In the genomic region with DNA sequence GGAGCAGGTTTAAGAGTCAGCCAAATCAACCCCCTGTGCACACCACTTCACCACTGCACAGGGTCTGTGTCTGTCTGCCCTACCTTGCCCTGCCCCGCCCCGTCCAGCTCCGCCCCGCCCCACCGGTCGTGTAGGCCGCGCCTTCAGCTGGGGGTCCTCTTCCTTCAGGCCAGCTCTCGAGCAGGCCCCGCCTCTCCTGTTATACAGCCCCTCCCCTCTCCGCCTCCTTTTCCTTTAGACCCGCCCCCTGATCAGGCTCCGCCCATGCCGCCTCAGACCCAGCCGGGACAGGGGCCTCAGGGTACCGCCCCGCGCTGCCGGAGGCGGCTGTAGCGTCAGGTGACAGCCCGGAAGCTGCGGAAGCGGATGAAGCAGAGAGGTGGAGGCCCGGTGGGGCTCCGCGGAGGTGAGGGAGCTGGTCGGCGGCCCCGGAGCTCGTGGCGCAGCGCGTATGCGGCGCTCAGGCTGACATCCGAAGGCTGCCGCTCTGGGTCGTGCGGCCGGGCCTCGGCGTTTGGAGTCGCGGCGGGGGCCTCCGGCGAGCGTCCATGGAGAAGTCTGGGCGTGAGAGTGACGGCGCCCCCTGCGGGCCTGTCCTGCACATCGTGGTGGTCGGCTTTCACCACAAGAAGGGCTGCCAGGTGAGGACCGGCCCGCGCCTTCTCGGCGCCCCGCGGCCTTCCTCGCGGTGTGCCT, we compare ENCODE assay signal across 8 mouse cellular contexts. TPM values are rescaled to one million over a fixed set of nuclear protein-coding genes. Genes with fewer than 3 reads are reported as not detected.
DNase-seq lines count a peak whose midpoint lies in the region; ATAC-seq and TF ChIP-seq lines count a peak whose summit lies in the region.

TSS of gene Avl9 (plus strand) at position 326 of the 696 bp plus-strand sequence.

- peak within 1 kb of the TSS; percentile 90 for H3K4me3 ChIP-seq in E14TG2a.4 (replicated peaks; ENCODE audit: low read length)
- peak within 1 kb of the TSS; percentile 76 for H3K4me3 ChIP-seq in forebrain, embryonic 12.5 days (replicated peaks)
- H3K4me3 ChIP-seq in heart, postnatal 0 days (ENCODE audit: low read depth, low read length), result peak within 1 kb of the TSS; percentile 82
- peak within 1 kb of the TSS; percentile 92 for H3K4me3 ChIP-seq in liver, embryonic 16.5 days (ENCODE audit: low read depth, low read length)
- peak within 1 kb of the TSS; percentile 74 for H3K4me3 ChIP-seq in neural tube, embryonic 13.5 days
- H3K4me3 ChIP-seq in testis, adult 2 months (ENCODE audit: control insufficient read depth, low read depth, low read length), result peak within 1 kb of the TSS; percentile 97

- peak within 1 kb of the TSS; percentile 61 for H3K4me2 ChIP-seq in forebrain, embryonic 12.5 days
- peak within 1 kb of the TSS; percentile 91 for H3K4me2 ChIP-seq in heart, postnatal 0 days (ENCODE audit: low read depth, low read length)
- peak within 1 kb of the TSS; percentile 73 for H3K4me2 ChIP-seq in liver, embryonic 16.5 days (ENCODE audit: low read depth, low read length)
- peak within 1 kb of the TSS; percentile 73 for H3K4me2 ChIP-seq in neural tube, embryonic 13.5 days

- no peaks in the 10 kb centered on the region for H3K9me3 ChIP-seq in E14TG2a.4 (ENCODE audit: low read length)
- H3K9me3 ChIP-seq in forebrain, embryonic 12.5 days, result no peaks in the 10 kb centered on the region
- no peaks in the 10 kb centered on the region for H3K9me3 ChIP-seq in heart, postnatal 0 days (replicated peaks; ENCODE audit: control insufficient read depth, low read length)
- no peaks in the 10 kb centered on the region for H3K9me3 ChIP-seq in liver, embryonic 16.5 days (replicated peaks; ENCODE audit: control insufficient read depth, low read length)
- H3K9me3 ChIP-seq in neural tube, embryonic 13.5 days, result no peaks in the 10 kb centered on the region

- H3K9ac ChIP-seq in forebrain, embryonic 12.5 days, result peak within 1 kb of the TSS; percentile 81
- H3K9ac ChIP-seq in heart, postnatal 0 days (replicated peaks; ENCODE audit: low read depth, low read length), result peak within 1 kb of the TSS; percentile 69
- H3K9ac ChIP-seq in liver, embryonic 16.5 days (ENCODE audit: low read depth, low read length), result peak within 1 kb of the TSS; percentile 94
- peak within 1 kb of the TSS; percentile 83 for H3K9ac ChIP-seq in neural tube, embryonic 13.5 days

- TF ChIP-seq EP300 in heart, postnatal 0 days (IDR thresholded peaks at IDR 0.05; ENCODE audit: low read depth), result no peak

- peaks cover 3% of the 10 kb centered on the region; the same call in 1 of the 2 replicates for H3K36me3 ChIP-seq in E14TG2a.4 (ENCODE audit: insufficient read depth, low read length)
- no peaks in the 10 kb centered on the region for H3K36me3 ChIP-seq in forebrain, embryonic 12.5 days (replicated peaks)
- H3K36me3 ChIP-seq in heart, postnatal 0 days (replicated peaks; ENCODE audit: control insufficient read depth, insufficient read depth, low read length), result no peaks in the 10 kb centered on the region
- no peaks in the 10 kb centered on the region for H3K36me3 ChIP-seq in liver, embryonic 16.5 days (ENCODE audit: control insufficient read depth, insufficient read depth)
- H3K36me3 ChIP-seq in neural tube, embryonic 13.5 days, result peaks cover 3% of the 10 kb centered on the region; the same call in 1 of the 2 replicates
- no peaks in the 10 kb centered on the region for H3K36me3 ChIP-seq in testis, adult 2 months (ENCODE audit: control insufficient read depth, insufficient read depth, low read length)

- no peak for TF ChIP-seq CTCF in E14TG2a.4 (conservative IDR thresholded peaks at IDR 0.05; ENCODE audit: low read length)
- peak; percentile 62 for TF ChIP-seq CTCF in heart, postnatal 0 days (IDR thresholded peaks at IDR 0.05; ENCODE audit: low read depth)
- TF ChIP-seq CTCF in testis, adult 2 months (IDR thresholded peaks at IDR 0.05; ENCODE audit: control insufficient read depth, insufficient read depth, insufficient replicate concordance, low read depth, low read length), result peak; percentile 20

- DNase-seq in c-Kit-positive CD71-positive TER-119-positive erythroid progenitor cells, embryonic 14.5 days (ENCODE audit: low spot score), result peak; percentile 97
- peak; percentile 96 for DNase-seq in heart, postnatal 0 days (ENCODE audit: low spot score)
- peak; percentile 99 for DNase-seq in kidney, postnatal 4 days

- ATAC-seq in forebrain, embryonic 12.5 days (ENCODE audit: low FRiP score), result peak; percentile 97
- peak; percentile 99 for ATAC-seq in heart, postnatal 0 days (ENCODE audit: insufficient read depth, low read depth)
- peak; percentile 96 for ATAC-seq in liver, embryonic 16.5 days (ENCODE audit: low read depth)
- ATAC-seq in neural tube, embryonic 13.5 days (ENCODE audit: low read depth), result peak; percentile 96

- peaks cover 22% of the 10 kb centered on the region for H3K4me1 ChIP-seq in E14TG2a.4 (replicated peaks; ENCODE audit: low read depth, low read length)
- H3K4me1 ChIP-seq in forebrain, embryonic 12.5 days, result peaks cover 8% of the 10 kb centered on the region
- peaks cover 12% of the 10 kb centered on the region for H3K4me1 ChIP-seq in heart, postnatal 0 days (ENCODE audit: control insufficient read depth, insufficient read depth)
- H3K4me1 ChIP-seq in liver, embryonic 16.5 days (ENCODE audit: control insufficient read depth, low read depth, low read length), result peaks cover 11% of the 10 kb centered on the region
- H3K4me1 ChIP-seq in neural tube, embryonic 13.5 days (replicated peaks), result peaks cover 16% of the 10 kb centered on the region
- H3K4me1 ChIP-seq in testis, adult 2 months (ENCODE audit: control insufficient read depth, insufficient read depth, low read length), result no peaks in the 10 kb centered on the region

- H3K27me3 ChIP-seq in E14TG2a.4 (ENCODE audit: insufficient read depth, low read length), result no peaks in the 10 kb centered on the region
- no peaks in the 10 kb centered on the region for H3K27me3 ChIP-seq in forebrain, embryonic 12.5 days
- no peaks in the 10 kb centered on the region for H3K27me3 ChIP-seq in heart, postnatal 0 days (ENCODE audit: control insufficient read depth, insufficient read depth, low read length)
- no peaks in the 10 kb centered on the region for H3K27me3 ChIP-seq in liver, embryonic 16.5 days (ENCODE audit: control insufficient read depth, insufficient read depth, low read depth, low read length)
- no peaks in the 10 kb centered on the region for H3K27me3 ChIP-seq in neural tube, embryonic 13.5 days
- no peaks in the 10 kb centered on the region for H3K27me3 ChIP-seq in testis, adult 2 months (ENCODE audit: control insufficient read depth, insufficient read depth, low read length)

- WGBS in forebrain, embryonic 12.5 days, result under 1% methylated on average over 64 of the region's 64 CpGs
- under 1% methylated on average over 56 of the region's 64 CpGs for WGBS in heart, postnatal 0 days
- WGBS in liver, embryonic 16.5 days (ENCODE audit: insufficient replicate concordance), result under 1% methylated on average over 64 of the region's 64 CpGs
- under 1% methylated on average over 63 of the region's 64 CpGs for WGBS in neural tube, embryonic 13.5 days

- TF ChIP-seq POLR2A in testis, adult 2 months (IDR thresholded peaks at IDR 0.05; ENCODE audit: control insufficient read depth, low read depth, low read length), result peak; percentile 80

- peak within 1 kb of the TSS; percentile 97 for H3K27ac ChIP-seq in forebrain, embryonic 12.5 days
- H3K27ac ChIP-seq in heart, postnatal 0 days (ENCODE audit: low read depth), result peak within 1 kb of the TSS; percentile 92
- peak within 1 kb of the TSS; percentile 94 for H3K27ac ChIP-seq in liver, embryonic 16.5 days (ENCODE audit: low read length)
- H3K27ac ChIP-seq in neural tube, embryonic 13.5 days (replicated peaks), result peak within 1 kb of the TSS; percentile 96
- H3K27ac ChIP-seq in testis, adult 2 months (ENCODE audit: control insufficient read depth, insufficient read depth, low read depth, low read length), result peak within 1 kb of the TSS; percentile 86

RNA-seq across cellular contexts. Expression of gene Avl9, which starts in this region (rescaled TPM):
- polyA plus RNA-seq in forebrain, embryonic 12.5 days (2016; fragmentation: Nextera tagmentation; extraction: Ambion mirVana), result 42.0 TPM in 2 replicates
- total RNA-seq in heart, postnatal 0 days (2014; rRNA removed; ENCODE audit: low replicate concordance), result 5.3 and 9.1 TPM in 2 replicates
- 3.7 and 4.0 TPM in 2 replicates for polyA plus RNA-seq in heart, postnatal 0 days (2015; fragmentation: Nextera tagmentation; extraction: Ambion mirVana)
- 3.4 and 3.6 TPM in 2 replicates for polyA plus RNA-seq in liver, embryonic 16.5 days (2015; fragmentation: Nextera tagmentation; extraction: Ambion mirVana)
- polyA plus RNA-seq in neural tube, embryonic 13.5 days (2015; fragmentation: Nextera tagmentation; extraction: Ambion mirVana), result 26.5 and 29.5 TPM in 2 replicates
- 3.6 and 4.4 TPM in 2 replicates for polyA plus RNA-seq in testis, adult 2 months (2012; rRNA removed)

Comparison
In these comparisons a context has a peak if more than half of its experiments do, and no peak if none do; other contexts are left out.
1. Peak in every context shown above with its lines: DNase-seq, ATAC-seq, H3K4me3 ChIP-seq and H3K27ac ChIP-seq.